8 mouse cellular contexts compared by ENCODE assay signal in the genomic region with DNA sequence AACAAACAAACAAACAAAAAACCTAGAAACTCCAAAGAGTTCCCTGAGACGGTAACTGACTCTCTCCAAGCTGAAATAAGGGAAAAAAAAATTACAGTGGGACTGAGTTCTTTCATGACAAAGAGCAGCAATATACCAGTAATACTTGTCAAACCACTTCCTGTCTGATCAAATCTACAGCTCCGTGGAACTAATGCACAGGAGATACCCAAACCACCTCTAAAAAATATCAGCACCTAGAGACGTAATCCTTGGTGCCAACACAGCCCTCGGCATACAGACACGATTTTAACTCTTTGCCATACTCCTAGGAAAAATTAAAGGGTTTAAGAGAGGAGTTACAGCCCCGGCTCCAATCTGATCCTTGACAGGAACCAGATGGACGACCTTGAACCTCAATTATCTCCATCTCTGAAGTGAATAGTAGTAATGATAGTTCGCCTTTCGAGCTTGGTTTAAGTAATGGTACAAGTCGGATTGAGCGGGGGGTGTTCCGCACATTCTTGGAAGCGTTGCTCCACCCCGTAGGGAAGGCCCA. TPM values are rescaled to one million over a fixed set of nuclear protein-coding genes. Genes with fewer than 3 reads are reported as not detected.
DNase-seq lines count a peak whose midpoint lies in the region; TF ChIP-seq lines count a peak whose summit lies in the region.

No protein-coding gene starts in this region.

- TF ChIP-seq CTCF in left cerebral cortex, adult 2 months (IDR thresholded peaks at IDR 0.05) = no peak

- DNase-seq in left cerebral cortex, adult 2 months (ENCODE audit: extremely low spot score in 1 of 2, low spot score in 2 of 2) = no peak
- DNase-seq in left cerebral cortex, adult 18-20 months (ENCODE audit: low spot score in 2 of 2) = no peak
- DNase-seq in c-Kit-positive CD71-positive TER-119-positive erythroid progenitor cells, embryonic 14.5 days (ENCODE audit: low spot score) = peak; percentile 57
- DNase-seq in induced T-regulatory cell, adult 2 months (ENCODE audit: low read depth) = peak; percentile 87
- DNase-seq in naive thymus-derived CD4-positive, alpha-beta T cell, adult 2 months (ENCODE audit: low read depth) = peak; percentile 76
- DNase-seq in adrenal gland, postnatal 4 days (ENCODE audit: low spot score in 2 of 2) = no peak
- no peak for DNase-seq in spleen, adult 12 weeks (ENCODE audit: low spot score)
- no peak for DNase-seq in left cerebral cortex, postnatal 36 days (ENCODE audit: low spot score in 2 of 2)

- intact Hi-C loops in left cerebral cortex, adult 2 months (cut with DNase I) = no loop called here
- intact Hi-C loops in left cerebral cortex, postnatal 36 days (cut with DNase I) = no loop called here

- peak overlapping the region; percentile 97 for H3K27ac ChIP-seq in left cerebral cortex, adult 2 months

- H3K4me3 ChIP-seq in left cerebral cortex, adult 2 months = peak overlapping the region; percentile 71

RNA-seq across cellular contexts. Expression of gene Dnase1l2, which starts 11.4 kb away (rescaled TPM):
- total RNA-seq in left cerebral cortex, adult 2 months (2021) = 10 to 100 TPM in 1 of 2 experiments, 1 to 10 TPM in 1; 6.8 to 14.8 TPM
- 10 to 100 TPM; 10.0 to 10.1 TPM for total RNA-seq in left cerebral cortex, adult 18-20 months (2021)
- total RNA-seq in adrenal gland, postnatal 4 days (2021) = 1 to 10 TPM; 3.1 to 3.4 TPM
- 1 to 10 TPM; 3.2 to 7.2 TPM for total RNA-seq in left cerebral cortex, postnatal 36 days (2021)

RNA-seq across cellular contexts. Expression of gene E4f1, which starts 15.8 kb away (rescaled TPM):
- total RNA-seq in left cerebral cortex, adult 2 months (2021) = 10 to 100 TPM; 37.7 to 41.7 TPM
- 10 to 100 TPM; 32.5 to 34.3 TPM for total RNA-seq in left cerebral cortex, adult 18-20 months (2021)
- total RNA-seq in adrenal gland, postnatal 4 days (2021) = 10 to 100 TPM; 31.8 to 35.1 TPM
- total RNA-seq in left cerebral cortex, postnatal 36 days (2021) = 10 to 100 TPM; 26.2 to 40.9 TPM

RNA-seq across cellular contexts. Expression of gene Pgp, which starts 15.9 kb away (rescaled TPM):
- 10 to 100 TPM; 65.8 to 69.6 TPM for total RNA-seq in left cerebral cortex, adult 2 months (2021)
- 10 to 100 TPM; 69.6 to 70.1 TPM for total RNA-seq in left cerebral cortex, adult 18-20 months (2021)
- total RNA-seq in adrenal gland, postnatal 4 days (2021) = 10 to 100 TPM; 44.6 to 46.4 TPM
- total RNA-seq in left cerebral cortex, postnatal 36 days (2021) = 10 to 100 TPM; 60.4 to 75.1 TPM

RNA-seq across cellular contexts. Expression of gene Bricd5, which starts 19.4 kb away (rescaled TPM):
- 1 to 10 TPM; 1.7 to 1.9 TPM for total RNA-seq in left cerebral cortex, adult 2 months (2021)
- 1 to 10 TPM; 2.0 to 2.1 TPM for total RNA-seq in left cerebral cortex, adult 18-20 months (2021)
- total RNA-seq in adrenal gland, postnatal 4 days (2021) = under 1 TPM; 0.50 to 0.93 TPM
- 1 to 10 TPM in 1 of 2 experiments, under 1 TPM in 1; 0.86 to 1.1 TPM for total RNA-seq in left cerebral cortex, postnatal 36 days (2021)

RNA-seq across cellular contexts. Expression of gene Mlst8, which starts 24.6 kb away (rescaled TPM):
- 10 to 100 TPM; 34.5 to 37.1 TPM for total RNA-seq in left cerebral cortex, adult 2 months (2021)
- total RNA-seq in left cerebral cortex, adult 18-20 months (2021) = 10 to 100 TPM; 34.9 to 35.3 TPM
- total RNA-seq in adrenal gland, postnatal 4 days (2021) = 10 to 100 TPM; 28.0 to 30.0 TPM
- total RNA-seq in left cerebral cortex, postnatal 36 days (2021) = 10 to 100 TPM; 35.1 to 35.8 TPM

Comparison
In these comparisons a context has a peak if more than half of its experiments do, and no peak if none do; other contexts are left out.
1. DNase-seq: peak in c-Kit-positive CD71-positive TER-119-positive erythroid progenitor cells, embryonic 14.5 days (single experiment), induced T-regulatory cell, adult 2 months (single experiment) and naive thymus-derived CD4-positive, alpha-beta T cell, adult 2 months (single experiment); none in left cerebral cortex, adult 2 months (0 of 2), left cerebral cortex, adult 18-20 months (0 of 2), adrenal gland, postnatal 4 days (0 of 2), spleen, adult 12 weeks (single experiment) and left cerebral cortex, postnatal 36 days (0 of 2).